Mouse (Mus musculus) ovary, adult 18-20 months (tissue): ENCODE data around the gene Ptpn18.

ENCODE experiments used
- DNase-seq: peaks from one replicate; pipeline ENCODE4 v3.0.0; 2022; ENCODE audit warnings: low spot score, mixed read lengths

The Ptpn18 gene

GRCm38 (mm10) chr1:34465445-34465844 is 5.9 kb downstream of the Ptpn18 start:
- DNase-seq, result no peak

- no peak for DNase-seq
These were observed 8.5 kb downstream of the Ptpn18 start for GRCm38 (mm10) chr1:34468051-34468450.

- DNase-seq, result no peak
These were observed 8.9 kb downstream of the Ptpn18 start for GRCm38 (mm10) chr1:34468500-34468899.

- DNase-seq, result no peak
These were observed 10.2 kb downstream of the Ptpn18 start for GRCm38 (mm10) chr1:34469801-34470200.

GRCm38 (mm10) chr1:34472427-34473300 is 13.1 kb downstream of the Ptpn18 start:
- DNase-seq, result peak; percentile 23

- no peak for DNase-seq
These were observed 19.5 kb downstream of the Ptpn18 start for GRCm38 (mm10) chr1:34478891-34479655.

- no peak for DNase-seq
These were observed 21.2 kb downstream of the Ptpn18 start for GRCm38 (mm10) chr1:34480801-34481200.

GRCm38 (mm10) chr1:34481920-34482669 is 22.5 kb downstream of the Ptpn18 start:
- no peak for DNase-seq

GRCm38 (mm10) chr1:34484470-34484869 is 24.9 kb downstream of the Ptpn18 start:
- no peak for DNase-seq

GRCm38 (mm10) chr1:34485461-34486188 is 26.1 kb downstream of the Ptpn18 start:
- no peak for DNase-seq

- DNase-seq, result no peak
These were observed 27.8 kb downstream of the Ptpn18 start for GRCm38 (mm10) chr1:34487383-34487782.

- DNase-seq, result no peak
These were observed 30.4 kb downstream of the Ptpn18 start for GRCm38 (mm10) chr1:34489852-34490541.

- DNase-seq, result no peak
These were observed 31.9 kb downstream of the Ptpn18 start for GRCm38 (mm10) chr1:34491480-34491879.

GRCm38 (mm10) chr1:34502991-34503390 is 43.4 kb downstream of the Ptpn18 start:
- no peak for DNase-seq

- DNase-seq, result no peak
These were observed 45.7 kb downstream of the Ptpn18 start for GRCm38 (mm10) chr1:34505307-34505706.

- DNase-seq, result no peak
These were observed 46.5 kb downstream of the Ptpn18 start for GRCm38 (mm10) chr1:34505970-34506551.

GRCm38 (mm10) chr1:34507986-34508385 is 48.4 kb downstream of the Ptpn18 start:
- DNase-seq, result no peak

- no peak for DNase-seq
These were observed 51.0 kb downstream of the Ptpn18 start for GRCm38 (mm10) chr1:34510575-34510981.

- no peak for DNase-seq
These were observed 51.5 kb downstream of the Ptpn18 start for GRCm38 (mm10) chr1:34511027-34511426.

GRCm38 (mm10) chr1:34513068-34513467 is 53.5 kb downstream of the Ptpn18 start:
- no peak for DNase-seq

GRCm38 (mm10) chr1:34516595-34516994 is 57.0 kb downstream of the Ptpn18 start:
- no peak for DNase-seq
